Comparison of ENCODE assay signal across 8 mouse cellular contexts in the genomic region with DNA sequence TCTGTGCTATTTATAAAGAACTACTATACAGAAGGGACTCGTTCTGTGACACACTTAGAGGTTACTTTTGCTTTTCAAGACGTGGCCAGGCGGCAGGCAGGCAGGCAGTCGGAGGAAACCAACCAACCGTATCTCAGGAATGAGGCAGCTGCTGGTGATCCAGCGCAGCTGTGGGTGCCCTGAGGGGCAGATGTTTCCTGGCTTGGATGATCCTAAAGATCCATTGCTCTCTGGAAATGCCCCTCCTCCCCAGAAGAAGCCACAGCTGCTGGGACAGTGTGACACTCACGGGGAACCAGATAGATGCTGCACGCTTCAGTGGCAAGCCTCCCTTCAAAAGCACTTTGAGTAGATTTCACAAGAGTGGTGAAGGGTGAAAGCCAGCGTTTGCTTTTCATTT. TPM values are rescaled to one million over a fixed set of nuclear protein-coding genes. Genes with fewer than 3 reads are reported as not detected.
DNase-seq lines count a peak whose midpoint lies in the region; ATAC-seq and TF ChIP-seq lines count a peak whose summit lies in the region.

No protein-coding gene starts in this region.

- H3K27ac ChIP-seq in layer of hippocampus, adult 2 months = no peak overlapping the region

- peak; percentile 28; the same call in 1 of the 2 replicates for ATAC-seq in megakaryocyte, adult 5-6 weeks (ENCODE audit: poor library complexity, severe bottlenecking)

- no peak for TF ChIP-seq CTCF in layer of hippocampus, adult 2 months (conservative IDR thresholded peaks at IDR 0.05)

- H3K4me3 ChIP-seq in layer of hippocampus, adult 2 months = no peak overlapping the region

- DNase-seq in B cell, adult 2 months = peak; percentile 31 to 32
- peak; percentile 16 for DNase-seq in brain, adult 2 months (ENCODE audit: low read depth, low spot score)
- peak; percentile 20 for DNase-seq in kidney, adult 9 months
- DNase-seq in cerebellum, postnatal 10 days = no peak
- no peak for DNase-seq in gastrocnemius, adult 8-10 months (ENCODE audit: low spot score in 2 of 2)
- DNase-seq in layer of hippocampus, adult 2 months (ENCODE audit: low spot score in 2 of 2) = no peak
- DNase-seq in cerebellum, adult 18-20 months = no peak

RNA-seq across cellular contexts. Expression of gene Cass4, which starts 18.9 kb away (rescaled TPM):
- 4.0 TPM in 2 replicates for total RNA-seq in megakaryocyte, adult 5-6 weeks (2015)
- 3.6 and 5.3 TPM in 2 replicates for total RNA-seq in megakaryocyte, adult 5-6 weeks (2017)
- under 1 TPM; 0.10 to 0.40 (median 0.21) TPM for total RNA-seq in gastrocnemius, adult 8-10 months (2022)
- under 1 TPM; 0.47 to 0.61 TPM for total RNA-seq in layer of hippocampus, adult 2 months (2021)

RNA-seq across cellular contexts. Expression of gene Rtf2, which starts 27.9 kb away (rescaled TPM):
- total RNA-seq in megakaryocyte, adult 5-6 weeks (2015) = 49.3 and 54.0 TPM in 2 replicates
- 190 and 209 TPM in 2 replicates for total RNA-seq in megakaryocyte, adult 5-6 weeks (2017)
- 10 to 100 TPM; 24.4 to 30.5 (median 27.4) TPM for total RNA-seq in gastrocnemius, adult 8-10 months (2022)
- total RNA-seq in layer of hippocampus, adult 2 months (2021) = 10 to 100 TPM; 66.5 to 74.4 TPM

RNA-seq across cellular contexts. Expression of gene Cstf1, which starts 42.0 kb away (rescaled TPM):
- total RNA-seq in megakaryocyte, adult 5-6 weeks (2015) = 18.5 and 19.7 TPM in 2 replicates
- 34.4 and 39.7 TPM in 2 replicates for total RNA-seq in megakaryocyte, adult 5-6 weeks (2017)
- total RNA-seq in gastrocnemius, adult 8-10 months (2022) = 10 to 100 TPM; 16.6 to 20.2 (median 19.3) TPM
- total RNA-seq in layer of hippocampus, adult 2 months (2021) = 10 to 100 TPM; 27.7 to 28.5 TPM

RNA-seq across cellular contexts. Expression of gene Aurka, which starts 42.1 kb away (rescaled TPM):
- 46.6 and 51.4 TPM in 2 replicates for total RNA-seq in megakaryocyte, adult 5-6 weeks (2015)
- total RNA-seq in megakaryocyte, adult 5-6 weeks (2017) = 79.4 and 81.0 TPM in 2 replicates
- 10 to 100 TPM in 2 of 4 experiments, 1 to 10 TPM in 2; 6.3 to 16.2 (median 11.4) TPM for total RNA-seq in gastrocnemius, adult 8-10 months (2022)
- total RNA-seq in layer of hippocampus, adult 2 months (2021) = 1 to 10 TPM in 1 of 2 experiments, under 1 TPM in 1; 0.86 to 1.9 TPM

RNA-seq across cellular contexts. Expression of gene Gcnt7, which starts 45.9 kb away (rescaled TPM):
- not detected in 2 replicates for total RNA-seq in megakaryocyte, adult 5-6 weeks (2015)
- total RNA-seq in megakaryocyte, adult 5-6 weeks (2017) = not detected in 2 replicates
- not detected for total RNA-seq in gastrocnemius, adult 8-10 months (2022)
- not detected for total RNA-seq in layer of hippocampus, adult 2 months (2021)

Comparison
In these comparisons a context has a peak if more than half of its experiments do, and no peak if none do; other contexts are left out.
1. DNase-seq: peak in B cell, adult 2 months (2 of 2), brain, adult 2 months (single experiment) and kidney, adult 9 months (single experiment); none in cerebellum, postnatal 10 days (0 of 2), gastrocnemius, adult 8-10 months (0 of 2), layer of hippocampus, adult 2 months (0 of 2) and cerebellum, adult 18-20 months (0 of 2).